Mouse (Mus musculus): ENCODE data around the gene Vkorc1l1.

Gene Vkorc1l1

GRCm38 (mm10) chr5:129942073-129942939 is 536 bp downstream of the Vkorc1l1 start:
- DNase-seq = peak; percentile 61 to 62

GRCm38 (mm10) chr5:129943402-129943801 is 1.6 kb downstream of the Vkorc1l1 start:
- DNase-seq = no peak

- no peak for DNase-seq
These were observed 5.8 kb downstream of the Vkorc1l1 start for GRCm38 (mm10) chr5:129947528-129948033.

- DNase-seq = no peak
These were observed 10.4 kb downstream of the Vkorc1l1 start for GRCm38 (mm10) chr5:129952143-129952542.

GRCm38 (mm10) chr5:129954473-129955254 is 12.9 kb downstream of the Vkorc1l1 start:
- DNase-seq = peak; percentile 50 to 69

GRCm38 (mm10) chr5:129955792-129956191 is 14.0 kb downstream of the Vkorc1l1 start:
- no peak for DNase-seq

GRCm38 (mm10) chr5:129963224-129963623 is 21.5 kb downstream of the Vkorc1l1 start:
- no peak for DNase-seq

GRCm38 (mm10) chr5:129966448-129966847 is 24.7 kb downstream of the Vkorc1l1 start:
- no peak for DNase-seq

GRCm38 (mm10) chr5:129968417-129968816 is 26.6 kb downstream of the Vkorc1l1 start:
- DNase-seq = no peak

- DNase-seq = no peak
These were observed 29.7 kb downstream of the Vkorc1l1 start for GRCm38 (mm10) chr5:129971491-129971890.

- DNase-seq = no peak
These were observed 32.6 kb downstream of the Vkorc1l1 start for GRCm38 (mm10) chr5:129974354-129974753.

- DNase-seq = no peak
These were observed 33.1 kb downstream of the Vkorc1l1 start for GRCm38 (mm10) chr5:129974866-129975311.

- DNase-seq = no peak
These were observed 36.0 kb downstream of the Vkorc1l1 start for GRCm38 (mm10) chr5:129977768-129978167.

- no peak for DNase-seq
These were observed 36.8 kb downstream of the Vkorc1l1 start for GRCm38 (mm10) chr5:129978608-129979007.

- DNase-seq = no peak
These were observed 38.4 kb downstream of the Vkorc1l1 start for GRCm38 (mm10) chr5:129980216-129980615.

- DNase-seq = no peak
These were observed 47.6 kb downstream of the Vkorc1l1 start for GRCm38 (mm10) chr5:129989376-129989775.

- no peak for DNase-seq
These were observed 50.1 kb downstream of the Vkorc1l1 start for GRCm38 (mm10) chr5:129991898-129992297.

GRCm38 (mm10) chr5:129993374-129993773 is 51.6 kb downstream of the Vkorc1l1 start:
- no peak for DNase-seq

- DNase-seq = no peak
These were observed 53.2 kb downstream of the Vkorc1l1 start for GRCm38 (mm10) chr5:129994989-129995388.

- DNase-seq = peak in 1 of 2 experiments; percentile 18
These were observed 55.9 kb downstream of the Vkorc1l1 start for GRCm38 (mm10) chr5:129997700-129998099.

GRCm38 (mm10) chr5:129999097-129999496 is 57.3 kb downstream of the Vkorc1l1 start:
- DNase-seq = peak; percentile 75 to 79

- DNase-seq = no peak
These were observed 59.0 kb downstream of the Vkorc1l1 start for GRCm38 (mm10) chr5:130000735-130001134.

GRCm38 (mm10) chr5:130001356-130001987 is 59.7 kb downstream of the Vkorc1l1 start:
- DNase-seq = no peak

Data from cerebellum, postnatal 10 days (tissue).